Mouse (Mus musculus) urinary bladder, postnatal 36 days (tissue): Measurements from ENCODE around the gene Wdr25.

Experiments used
- DNase-seq, 2 experiments: peaks; one replicate each; pipeline ENCODE4 v3.0.0; 2022; ENCODE audit warnings: low spot score in 2 of 2, mixed read lengths in 1 of 2

Wdr25 gene

GRCm38 (mm10) chr12:108984471-108984870, 91.0 kb downstream of the Wdr25 start:
- peak in 1 of 2 experiments; percentile 18 for DNase-seq

GRCm38 (mm10) chr12:108985025-108985424, 91.6 kb downstream of the Wdr25 start:
- no peak for DNase-seq

- no peak for DNase-seq
These were observed 94.0 kb downstream of the Wdr25 start for GRCm38 (mm10) chr12:108987448-108987847.

GRCm38 (mm10) chr12:108990425-108990824, 97.0 kb downstream of the Wdr25 start:
- no peak for DNase-seq

- no peak for DNase-seq
These were observed 99.6 kb downstream of the Wdr25 start for GRCm38 (mm10) chr12:108993046-108993445.

GRCm38 (mm10) chr12:108994436-108995031, 101.1 kb downstream of the Wdr25 start:
- peak; percentile 70 to 74 for DNase-seq

GRCm38 (mm10) chr12:108995976-108996636, 102.7 kb downstream of the Wdr25 start:
- no peak for DNase-seq

- DNase-seq = no peak
These were observed 103.8 kb downstream of the Wdr25 start for GRCm38 (mm10) chr12:108997249-108997648.

- no peak for DNase-seq
These were observed 109.5 kb downstream of the Wdr25 start for GRCm38 (mm10) chr12:109002978-109003377.

GRCm38 (mm10) chr12:109010070-109010649, 116.7 kb downstream of the Wdr25 start:
- no peak for DNase-seq

GRCm38 (mm10) chr12:109022181-109022691, 128.8 kb downstream of the Wdr25 start:
- DNase-seq = no peak

- DNase-seq = no peak
These were observed 129.5 kb downstream of the Wdr25 start for GRCm38 (mm10) chr12:109022966-109023365.

GRCm38 (mm10) chr12:109023780-109024179, 130.3 kb downstream of the Wdr25 start:
- DNase-seq = no peak

- no peak for DNase-seq
These were observed 143.6 kb downstream of the Wdr25 start for GRCm38 (mm10) chr12:109037026-109037425.

GRCm38 (mm10) chr12:109038179-109038819, 144.9 kb downstream of the Wdr25 start:
- no peak for DNase-seq

GRCm38 (mm10) chr12:109039311-109039710, 145.9 kb downstream of the Wdr25 start:
- DNase-seq = no peak

GRCm38 (mm10) chr12:109044497-109044896, 151.1 kb downstream of the Wdr25 start:
- DNase-seq = peak in 1 of 2 experiments; percentile 12

- no peak for DNase-seq
These were observed 152.2 kb downstream of the Wdr25 start for GRCm38 (mm10) chr12:109045581-109045980.

- no peak for DNase-seq
These were observed 156.5 kb downstream of the Wdr25 start for GRCm38 (mm10) chr12:109049949-109050348.

GRCm38 (mm10) chr12:109053020-109053806, 159.8 kb downstream of the Wdr25 start:
- DNase-seq = no peak

- DNase-seq = no peak
These were observed 164.3 kb downstream of the Wdr25 start for GRCm38 (mm10) chr12:109057736-109058135.

GRCm38 (mm10) chr12:109058660-109059059, 165.2 kb downstream of the Wdr25 start:
- DNase-seq = no peak
